Mouse (Mus musculus) heart, embryonic 11.5 days (tissue): Measurements from ENCODE around the gene Adamtsl5. TPM values are rescaled to one million over a fixed set of nuclear protein-coding genes. Genes with fewer than 3 reads are reported as not detected.

ENCODE experiments used
- ATAC-seq: fragments of 200-750 bp; cut with Nextera tagmentation; replicated peaks from 2 replicates; pipeline ENCODE4 v1.8.0; 2017; ENCODE audit warnings: moderate library complexity; ENCODE audit not compliant: insufficient number of reproducible peaks, low FRiP score, low TSS enrichment
- H3K27ac ChIP-seq: fragments of 300-500 bp; sonication (generic); 2 replicates; pipeline ENCODE4 v1.5.1; 2014; ENCODE audit warnings: mild to moderate bottlenecking, low read depth, low read length
- H3K27me3 ChIP-seq: fragments of 300-500 bp; sonication (generic); 2 replicates; pipeline ENCODE4 v1.6.1; 2014; ENCODE audit warnings: mild to moderate bottlenecking, low read length, mixed read lengths; ENCODE audit not compliant: control insufficient read depth, insufficient read depth
- H3K36me3 ChIP-seq: fragments of 300-500 bp; sonication (generic); 2 replicates; pipeline ENCODE4 v1.6.1; 2014; ENCODE audit warnings: mild to moderate bottlenecking, low read length, moderate library complexity, mixed read lengths; ENCODE audit not compliant: control insufficient read depth, insufficient read depth
- H3K4me1 ChIP-seq: fragments of 300-500 bp; sonication (generic); 2 replicates; pipeline ENCODE4 v1.6.1; 2014; ENCODE audit warnings: low read length; ENCODE audit not compliant: control insufficient read depth, insufficient read depth
- H3K4me2 ChIP-seq: fragments of 300-500 bp; sonication (generic); 2 replicates; pipeline ENCODE4 v1.6.1; 2014; ENCODE audit warnings: mild to moderate bottlenecking, moderate library complexity
- H3K4me3 ChIP-seq: fragments of 300-500 bp; sonication (generic); 2 replicates; pipeline ENCODE4 v1.5.1; 2014; ENCODE audit warnings: low read depth, low read length
- H3K9ac ChIP-seq: fragments of 300-500 bp; sonication (generic); 2 replicates; pipeline ENCODE4 v1.6.1; 2014; ENCODE audit warnings: mild to moderate bottlenecking, low read depth, low read length, moderate library complexity
- H3K9me3 ChIP-seq: fragments of 300-500 bp; sonication (generic); replicated peaks from 2 replicates; pipeline ENCODE4 v1.6.1; 2016; ENCODE audit warnings: low read length; ENCODE audit not compliant: control insufficient read depth
- WGBS: fragments of 180-500 bp; shearing (Covaris S2); extraction: QIAGEN DNeasy Blood & Tissue Kit; methylation state at CpG from one replicate; pipeline ENCODE4 v1.1.7; 2014; ENCODE audit not compliant: insufficient replicate concordance; 5-methylcytosine and 5-hydroxymethylcytosine counted together
- polyA plus RNA-seq: library from polyadenylated mRNA; unstranded; fragments of >200 nt; fragmentation: Nextera tagmentation; extraction: Ambion mirVana; gene quantifications from 2 replicates; pipeline ENCODE4 v1.2.1, GENCODE M21; 2014

Adamtsl5 gene
- polyA plus RNA-seq, 1 experiment from 2014 or later: 3.7 TPM

GRCm38 (mm10) chr10:80342305-80342748 lies 5.9 kb downstream of the Adamtsl5 start:
- H3K27me3 ChIP-seq: peaks cover 75% of the 10 kb centered on the region
- H3K4me3 ChIP-seq: peak overlapping the region; percentile 38
- peaks cover 28% of the 10 kb centered on the region for H3K4me1 ChIP-seq
- no peak for ATAC-seq
- H3K9me3 ChIP-seq: no peaks in the 10 kb centered on the region
- no peak overlapping the region for H3K27ac ChIP-seq
- 1% methylated on average over 26 of the region's 26 CpGs for WGBS
- H3K4me2 ChIP-seq: peak overlapping the region; percentile 59
- H3K9ac ChIP-seq: no peak overlapping the region
- no peaks in the 10 kb centered on the region for H3K36me3 ChIP-seq

GRCm38 (mm10) chr10:80341491-80342304 lies 6.5 kb downstream of the Adamtsl5 start:
- ATAC-seq: no peak
- H3K36me3 ChIP-seq: no peaks in the 10 kb centered on the region
- peak overlapping the region; percentile 59 for H3K4me2 ChIP-seq
- H3K4me3 ChIP-seq: peak overlapping the region; percentile 38
- H3K27ac ChIP-seq: no peak overlapping the region
- H3K9ac ChIP-seq: no peak overlapping the region
- H3K4me1 ChIP-seq: peaks cover 28% of the 10 kb centered on the region
- no peaks in the 10 kb centered on the region for H3K9me3 ChIP-seq
- 4% methylated on average over 46 of the region's 47 CpGs for WGBS
- H3K27me3 ChIP-seq: peaks cover 75% of the 10 kb centered on the region

- peaks cover 74% of the 10 kb centered on the region for H3K27me3 ChIP-seq
- no peak overlapping the region for H3K9ac ChIP-seq
- no peaks in the 10 kb centered on the region for H3K9me3 ChIP-seq
- no peak overlapping the region for H3K4me3 ChIP-seq
- peaks cover 28% of the 10 kb centered on the region for H3K4me1 ChIP-seq
- H3K27ac ChIP-seq: no peak overlapping the region
- no peak overlapping the region for H3K4me2 ChIP-seq
- 18% methylated on average over 21 of the region's 21 CpGs for WGBS
- no peak for ATAC-seq
- no peaks in the 10 kb centered on the region for H3K36me3 ChIP-seq
Observed at GRCm38 (mm10) chr10:80341026-80341425, 7.2 kb downstream of the Adamtsl5 start.

- Histone ChIP-seq H3K4me3 (no peak overlapping the region), H3K36me3 (no peaks in the 10 kb centered on the region), H3K27ac (no peak overlapping the region), H3K4me1 (peaks cover 28% of the 10 kb centered on the region), H3K4me2 (peak overlapping the region; percentile 33), H3K27me3 (peaks cover 70% of the 10 kb centered on the region), H3K9ac (no peak overlapping the region), H3K9me3 (no peaks in the 10 kb centered on the region)
- ATAC-seq: 0 out of 2 replicates have a peak, but pooled peaks have one; percentile 10
- 24% methylated on average over 19 of the region's 19 CpGs for WGBS
Observed at GRCm38 (mm10) chr10:80339941-80340750, 8.1 kb downstream of the Adamtsl5 start.

GRCm38 (mm10) chr10:80336263-80336662 lies 11.9 kb downstream of the Adamtsl5 start:
- ATAC-seq: no peak
- Histone ChIP-seq H3K27me3 (peaks cover 42% of the 10 kb centered on the region), H3K27ac (no peak overlapping the region), H3K4me3 (no peak overlapping the region), H3K9ac (no peak overlapping the region), H3K4me2 (no peak overlapping the region), H3K36me3 (no peaks in the 10 kb centered on the region), H3K9me3 (no peaks in the 10 kb centered on the region), H3K4me1 (no peaks in the 10 kb centered on the region; the same call in 1 of the 2 replicates)
- WGBS: 85% methylated on average over 12 of the region's 12 CpGs

- no peak overlapping the region for H3K9ac ChIP-seq
- WGBS: 68% methylated on average over 5 of the region's 5 CpGs
- H3K4me2 ChIP-seq: peak overlapping the region; percentile 89
- H3K27me3 ChIP-seq: peaks cover 39% of the 10 kb centered on the region
- no peak for ATAC-seq
- H3K4me1 ChIP-seq: peaks cover 9% of the 10 kb centered on the region
- peak overlapping the region; percentile 52; the same call in 1 of the 2 replicates for H3K27ac ChIP-seq
- H3K9me3 ChIP-seq: no peaks in the 10 kb centered on the region
- no peak overlapping the region for H3K4me3 ChIP-seq
- no peaks in the 10 kb centered on the region for H3K36me3 ChIP-seq
Observed at GRCm38 (mm10) chr10:80332525-80332989, 15.7 kb downstream of the Adamtsl5 start.

GRCm38 (mm10) chr10:80331636-80332524 lies 16.3 kb downstream of the Adamtsl5 start:
- H3K4me1 ChIP-seq: peaks cover 9% of the 10 kb centered on the region
- H3K36me3 ChIP-seq: no peaks in the 10 kb centered on the region
- H3K4me2 ChIP-seq: peak overlapping the region; percentile 89
- ATAC-seq: 0 out of 2 replicates have a peak, but pooled peaks have one; percentile 32
- no peak overlapping the region for H3K9ac ChIP-seq
- peak overlapping the region; percentile 19; the same call in 1 of the 2 replicates for H3K4me3 ChIP-seq
- H3K27ac ChIP-seq: peak overlapping the region; percentile 75
- H3K9me3 ChIP-seq: no peaks in the 10 kb centered on the region
- 45% methylated on average over 10 of the region's 10 CpGs for WGBS
- H3K27me3 ChIP-seq: peaks cover 38% of the 10 kb centered on the region

- Histone ChIP-seq H3K4me3 (peak overlapping the region; percentile 52; the same call in 1 of the 2 replicates), H3K9me3 (no peaks in the 10 kb centered on the region), H3K4me1 (peaks cover 9% of the 10 kb centered on the region), H3K9ac (peak overlapping the region; percentile 68; the same call in 1 of the 2 replicates), H3K27ac (no peak overlapping the region), H3K4me2 (peak overlapping the region; percentile 89), H3K27me3 (peaks cover 33% of the 10 kb centered on the region), H3K36me3 (no peaks in the 10 kb centered on the region)
- 60% methylated on average over 2 of the region's 2 CpGs for WGBS
- no peak for ATAC-seq
Observed at GRCm38 (mm10) chr10:80330888-80331287, 17.3 kb downstream of the Adamtsl5 start.
